Mouse (Mus musculus): ENCODE measurements at regions not wholly inside any gene's neighbourhood (a gene's known extent, or its start where the extent isn't known, plus 50 kb on each side); places are given as distances from the start of the nearest gene placed in this dataset.

GRCm38 (mm10) chrX:156842926-156843325 is 572.2 kb downstream of the Phex start:
- no peaks in the 10 kb centered on the region for H3K4me1 ChIP-seq (ENCODE audit: control insufficient read depth, insufficient read depth, low read length)
- H3K4me2 ChIP-seq (ENCODE audit: low read length), result no peak overlapping the region
- H3K4me3 ChIP-seq (ENCODE audit: low read depth, low read length), result no peak overlapping the region
- WGBS, result 25% methylated on average over 3 of the region's 3 CpGs
- no peak overlapping the region for H3K27ac ChIP-seq (ENCODE audit: low read length)
- no peaks in the 10 kb centered on the region for H3K9me3 ChIP-seq (replicated peaks; ENCODE audit: control insufficient read depth, low read length, poor library complexity, severe bottlenecking)
- ATAC-seq, result no peak
- H3K27me3 ChIP-seq (ENCODE audit: control insufficient read depth, insufficient read depth, low read depth, low read length), result no peaks in the 10 kb centered on the region
- no peaks in the 10 kb centered on the region for H3K36me3 ChIP-seq (ENCODE audit: control insufficient read depth, insufficient read depth, low read length)
- H3K9ac ChIP-seq (ENCODE audit: low read depth, low read length), result no peak overlapping the region

GRCm38 (mm10) chrX:156841269-156841668 is 573.8 kb downstream of the Phex start:
- Histone ChIP-seq H3K4me3 (ENCODE audit: low read depth, low read length) (no peak overlapping the region), H3K27ac (ENCODE audit: low read length) (no peak overlapping the region), H3K9me3 (replicated peaks; ENCODE audit: control insufficient read depth, low read length, poor library complexity, severe bottlenecking) (no peaks in the 10 kb centered on the region), H3K4me1 (ENCODE audit: control insufficient read depth, insufficient read depth, low read length) (no peaks in the 10 kb centered on the region), H3K27me3 (ENCODE audit: control insufficient read depth, insufficient read depth, low read depth, low read length) (no peaks in the 10 kb centered on the region), H3K4me2 (ENCODE audit: low read length) (no peak overlapping the region), H3K36me3 (ENCODE audit: control insufficient read depth, insufficient read depth, low read length) (no peaks in the 10 kb centered on the region), H3K9ac (ENCODE audit: low read depth, low read length) (no peak overlapping the region)
- ATAC-seq, result no peak
- WGBS, result 30% methylated on average over 2 of the region's 2 CpGs

GRCm38 (mm10) chrX:156832176-156832575 is 582.9 kb downstream of the Phex start:
- Histone ChIP-seq H3K4me2 (ENCODE audit: low read length) (no peak overlapping the region), H3K27ac (ENCODE audit: low read length) (no peak overlapping the region), H3K36me3 (ENCODE audit: control insufficient read depth, insufficient read depth, low read length) (no peaks in the 10 kb centered on the region), H3K4me3 (ENCODE audit: low read depth, low read length) (no peak overlapping the region), H3K9me3 (replicated peaks; ENCODE audit: control insufficient read depth, low read length, poor library complexity, severe bottlenecking) (no peaks in the 10 kb centered on the region), H3K9ac (ENCODE audit: low read depth, low read length) (no peak overlapping the region), H3K4me1 (ENCODE audit: control insufficient read depth, insufficient read depth, low read length) (no peaks in the 10 kb centered on the region), H3K27me3 (ENCODE audit: control insufficient read depth, insufficient read depth, low read depth, low read length) (no peaks in the 10 kb centered on the region)
- ATAC-seq, result no peak

- peak; percentile 48; the same call in 1 of the 2 replicates for ATAC-seq
- H3K9ac ChIP-seq (ENCODE audit: low read depth, low read length), result no peak overlapping the region
- WGBS, result 45% methylated on average over 1 of the region's 1 CpGs
- H3K27ac ChIP-seq (ENCODE audit: low read length), result no peak overlapping the region
- H3K4me3 ChIP-seq (ENCODE audit: low read depth, low read length), result no peak overlapping the region
- no peaks in the 10 kb centered on the region for H3K9me3 ChIP-seq (replicated peaks; ENCODE audit: control insufficient read depth, low read length, poor library complexity, severe bottlenecking)
- H3K4me2 ChIP-seq (ENCODE audit: low read length), result no peak overlapping the region
- H3K4me1 ChIP-seq (ENCODE audit: control insufficient read depth, insufficient read depth, low read length), result no peaks in the 10 kb centered on the region
- H3K27me3 ChIP-seq (ENCODE audit: control insufficient read depth, insufficient read depth, low read depth, low read length), result no peaks in the 10 kb centered on the region
- no peaks in the 10 kb centered on the region for H3K36me3 ChIP-seq (ENCODE audit: control insufficient read depth, insufficient read depth, low read length)
These were observed 608.3 kb downstream of the Phex start for GRCm38 (mm10) chrX:156806799-156807198.

Measured in midbrain, embryonic 16.5 days (tissue).